Mouse (Mus musculus): ENCODE results near the gene Gm16253.
A peak's percentile ranks its signal among the peaks of the same experiment; 100 is the strongest.

- TF ChIP-seq CTCF (IDR thresholded peaks at IDR 0.05) = no peak
- peak; percentile 80; the same call in 1 of the 2 replicates for TF ChIP-seq EP300 (IDR thresholded peaks at IDR 0.05; ENCODE audit: insufficient read depth, low read depth, low read length)
These were observed 24.9 kb upstream of the Gm16253 start for GRCm38 (mm10) chr3:96551890-96552289.
